Mouse (Mus musculus) CD4-positive, CD25-positive, alpha-beta regulatory T cell (primary cell): ENCODE measurements around the gene Slc25a20. TPM values are rescaled to one million over a fixed set of nuclear protein-coding genes. Genes with fewer than 3 reads are reported as not detected.

Experiments
- polyA plus RNA-seq: library from polyadenylated mRNA; unstranded; fragments of 100-300 nt; shearing (Covaris generic); gene quantifications from one replicate; pipeline ENCODE4 v1.2.1, GENCODE M21; 2017

Slc25a20 gene
- 53.7 TPM for polyA plus RNA-seq

DNA sequence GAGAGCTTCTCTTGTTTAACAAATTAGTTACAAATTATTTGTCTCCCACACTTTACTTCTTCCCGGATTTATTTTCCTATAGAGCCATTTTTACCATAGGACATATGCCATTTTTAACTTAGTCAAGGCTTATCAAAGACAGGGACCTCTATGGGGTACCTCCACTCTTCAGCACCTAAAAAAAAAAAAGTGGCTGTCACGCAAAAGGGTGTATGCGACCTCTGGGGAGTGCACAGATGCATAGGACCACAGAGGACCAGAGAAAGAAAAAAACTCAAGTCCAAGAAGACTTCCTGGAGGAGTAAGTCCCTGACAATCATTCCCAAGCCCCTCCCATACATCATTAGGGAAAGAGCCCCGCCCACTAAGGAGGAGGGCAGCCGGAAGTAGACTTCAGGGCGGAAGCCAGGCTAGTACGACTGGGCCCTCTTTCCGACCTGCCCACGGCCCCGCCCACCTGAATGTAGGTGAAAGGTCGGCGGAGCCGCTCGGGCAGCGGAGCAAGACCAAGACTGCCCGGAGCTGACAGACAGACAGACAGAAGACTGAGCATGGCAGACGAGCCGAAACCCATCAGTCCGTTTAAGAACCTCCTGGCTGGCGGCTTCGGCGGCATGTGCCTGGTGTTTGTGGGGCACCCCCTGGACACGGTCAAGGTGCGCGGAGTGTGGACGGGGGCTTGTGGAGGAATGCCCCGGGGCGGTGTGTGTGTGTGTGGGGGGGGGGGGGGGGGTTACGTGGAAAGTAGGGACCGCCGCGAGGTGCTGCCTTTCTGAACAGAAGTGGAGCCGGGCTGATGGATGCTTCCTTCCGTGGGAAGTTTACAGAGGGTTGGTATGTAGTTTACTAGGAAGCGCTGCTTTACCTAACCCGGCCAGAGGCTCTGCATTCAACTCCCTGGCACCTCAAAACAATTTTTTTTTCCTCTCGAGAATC lies at the start of gene Slc25a20:
TSS of gene Slc25a20 (plus strand) at position 412 of the 936 bp plus-strand sequence.

DNA sequence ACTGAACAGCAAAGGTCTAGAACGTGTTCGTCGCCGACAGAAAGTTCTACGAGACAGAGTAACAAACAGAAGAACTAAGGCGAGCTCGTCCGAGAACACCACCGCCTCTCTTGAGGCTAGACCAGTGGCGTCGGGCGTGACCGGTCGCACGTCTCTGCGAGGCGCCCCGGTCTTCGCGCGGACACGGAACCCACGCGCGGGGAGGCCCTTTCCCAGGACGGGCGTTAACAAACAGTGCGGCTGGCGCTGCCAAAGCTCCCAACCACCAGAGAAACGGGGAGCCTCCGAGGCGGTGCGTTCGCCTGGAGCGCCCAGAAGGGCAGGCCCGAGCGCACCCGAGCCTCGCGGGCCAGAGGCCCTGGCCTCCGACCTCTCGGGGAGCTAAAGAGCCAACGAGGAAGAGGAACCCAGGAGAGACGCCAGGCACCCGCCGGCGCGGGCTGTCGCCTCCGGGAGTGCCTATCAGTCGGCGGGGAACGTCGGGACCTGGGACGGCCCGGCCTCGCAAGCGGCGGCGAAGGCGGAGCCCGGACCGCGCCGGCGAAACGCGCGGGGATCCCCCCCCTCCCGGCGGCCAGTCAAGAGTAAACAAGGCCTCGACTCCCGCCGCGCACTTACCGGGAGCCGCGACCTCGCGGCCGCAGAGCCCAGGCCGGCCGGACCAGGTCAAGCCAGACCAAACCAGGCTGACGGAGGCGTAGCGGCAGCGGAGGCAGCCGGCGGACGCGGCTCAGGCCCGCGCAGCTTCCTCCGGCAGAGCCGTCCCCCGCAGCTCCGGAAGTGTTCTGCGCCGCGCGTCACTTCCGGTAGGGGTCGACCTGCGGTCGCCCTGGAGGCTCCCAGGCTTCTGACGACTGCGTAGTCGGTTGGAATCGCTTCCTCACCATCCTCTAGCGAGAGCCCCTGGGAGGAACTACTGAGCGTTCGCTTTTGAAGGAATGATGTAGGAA lies 13.0 kb upstream of the Slc25a20 start, which contains the start of gene Arih2:
TSS of gene Arih2 (minus strand) at position 776 of the 950 bp plus-strand sequence.

DNA sequence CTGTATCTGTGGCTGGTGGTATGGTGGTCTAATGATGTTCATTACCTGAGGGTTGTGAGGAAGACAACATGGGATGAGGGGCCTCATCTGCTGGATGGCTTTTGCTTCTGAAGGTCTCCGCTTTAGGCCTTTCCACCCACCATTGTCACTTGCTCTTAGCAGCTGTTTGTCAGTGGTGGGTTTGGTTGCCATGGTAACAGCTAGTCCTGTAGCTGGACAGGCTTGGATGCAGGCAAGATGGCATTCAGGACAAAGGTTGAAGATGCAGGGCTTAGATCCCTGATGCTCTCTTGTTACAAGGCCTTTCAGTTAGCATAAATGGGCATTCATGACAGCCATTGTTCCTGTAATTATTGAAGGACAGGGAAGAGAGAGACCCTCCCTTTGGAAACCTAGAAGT lies 27.2 kb downstream of the Slc25a20 start, which contains the start of gene Prkar2a:
TSS of gene Prkar2a (plus strand) at position 209 of the 400 bp plus-strand sequence.

Other genes starting within 250 kb of the Slc25a20 start
- 0.08 TPM for gene Ccdc36, start 233.6 kb upstream of the Slc25a20 start, polyA plus RNA-seq
- gene BC048562, start 225.6 kb upstream of the Slc25a20 start, polyA plus RNA-seq: not detected
- 45.2 TPM for gene Ccdc71, start 201.6 kb upstream of the Slc25a20 start, polyA plus RNA-seq
- gene Klhdc8b, start 200.5 kb upstream of the Slc25a20 start, polyA plus RNA-seq: 10.2 TPM
- 0.48 TPM for gene Lamb2, start 182.4 kb upstream of the Slc25a20 start, polyA plus RNA-seq
- gene Usp19, start 171.5 kb upstream of the Slc25a20 start, polyA plus RNA-seq: 133 TPM
- 92.7 TPM for gene Qars, start 154.4 kb upstream of the Slc25a20 start, polyA plus RNA-seq
- gene Qrich1, start 145.3 kb upstream of the Slc25a20 start, polyA plus RNA-seq: 159 TPM
- gene Impdh2, start 101.8 kb upstream of the Slc25a20 start, polyA plus RNA-seq: 85.3 TPM
- gene Ndufaf3, start 94.7 kb upstream of the Slc25a20 start, polyA plus RNA-seq: 69.2 TPM
- gene Dalrd3, start 92.2 kb upstream of the Slc25a20 start, polyA plus RNA-seq: 122 TPM
- gene Wdr6, start 83.3 kb upstream of the Slc25a20 start, polyA plus RNA-seq: 84.4 TPM
- gene P4htm, start 64.4 kb upstream of the Slc25a20 start, polyA plus RNA-seq: 16.1 TPM
- gene Arih2, start 12.7 kb upstream of the Slc25a20 start, polyA plus RNA-seq: 91.3 TPM
- 11.2 TPM for gene Prkar2a, start 27.2 kb downstream of the Slc25a20 start, polyA plus RNA-seq
- gene Ip6k2, start 121.7 kb downstream of the Slc25a20 start, polyA plus RNA-seq: 17.6 TPM
- gene Nckipsd, start 146.3 kb downstream of the Slc25a20 start, polyA plus RNA-seq: 16.4 TPM
- 0.01 TPM for gene Celsr3, start 164.2 kb downstream of the Slc25a20 start, polyA plus RNA-seq
- 19.4 TPM for gene Slc26a6, start 191.2 kb downstream of the Slc25a20 start, polyA plus RNA-seq